ENCODE assay signal across 36 mouse cellular contexts in genomic region chr1:158388995-158389394, GRCm38 (mm10). TPM values are rescaled to one million over a fixed set of nuclear protein-coding genes. Genes with fewer than 3 reads are reported as not detected.
"Had no signal": no experiment of that assay in that cellular context is flagged by ENCODE, and none has a peak within 500 bp of the region (broad histone marks: within the 10 kb centered on the region; RNA-seq: fewer than 3 reads in every experiment).

No protein-coding gene starts in this region.

- ATAC-seq: hindbrain, embryonic 16.5 days; hindbrain, postnatal 0 days; inflammation-experienced regulatory T-cells, adult 6 months; intestine, embryonic 15.5 days; intestine, embryonic 16.5 days; intestine, postnatal 0 days had no signal

- H3K4me3 ChIP-seq: heart, embryonic 10.5 days; heart, embryonic 12.5 days; heart, embryonic 13.5 days; heart, embryonic 15.5 days; hindbrain, embryonic 10.5 days; hindbrain, embryonic 12.5 days; hindbrain, embryonic 13.5 days; hindbrain, embryonic 15.5 days; intestine, embryonic 15.5 days; kidney, embryonic 15.5 days; layer of hippocampus, adult 2 months had no signal

- H3K4me2 ChIP-seq: heart, embryonic 11.5 days; heart, embryonic 12.5 days; heart, embryonic 13.5 days; heart, embryonic 15.5 days; hindbrain, embryonic 12.5 days; hindbrain, embryonic 13.5 days; hindbrain, embryonic 14.5 days; hindbrain, embryonic 15.5 days; intestine, embryonic 15.5 days; kidney, embryonic 15.5 days had no signal

- H3K27ac ChIP-seq: heart, embryonic 10.5 days; heart, embryonic 13.5 days; heart, embryonic 15.5 days; hindbrain, embryonic 10.5 days; hindbrain, embryonic 12.5 days; hindbrain, embryonic 13.5 days; hindbrain, embryonic 14.5 days; hindbrain, embryonic 15.5 days; hindbrain, postnatal 0 days; intestine, embryonic 15.5 days; kidney, embryonic 15.5 days; kidney, postnatal 0 days; layer of hippocampus, adult 2 months had no signal

- H3K36me3 ChIP-seq: heart, embryonic 10.5 days; heart, embryonic 12.5 days; heart, embryonic 13.5 days; heart, embryonic 15.5 days; hindbrain, embryonic 10.5 days; hindbrain, embryonic 12.5 days; hindbrain, embryonic 15.5 days; intestine, embryonic 15.5 days; kidney, embryonic 15.5 days had no signal

- H3K27me3 ChIP-seq: heart, embryonic 12.5 days; heart, embryonic 13.5 days; heart, embryonic 15.5 days; hindbrain, embryonic 12.5 days; hindbrain, embryonic 13.5 days; hindbrain, embryonic 15.5 days; intestine, embryonic 15.5 days; kidney, embryonic 15.5 days had no signal

- H3K9ac ChIP-seq: heart, embryonic 12.5 days; heart, embryonic 13.5 days; heart, embryonic 15.5 days; hindbrain, embryonic 12.5 days; hindbrain, embryonic 13.5 days; hindbrain, embryonic 14.5 days; hindbrain, embryonic 15.5 days; intestine, embryonic 15.5 days; kidney, embryonic 15.5 days had no signal

- H3K4me1 ChIP-seq: heart, embryonic 10.5 days; heart, embryonic 12.5 days; heart, embryonic 13.5 days; heart, embryonic 15.5 days; intestine, embryonic 15.5 days; kidney, embryonic 15.5 days had no signal

- H3K9me3 ChIP-seq: heart, embryonic 10.5 days; heart, embryonic 12.5 days; heart, embryonic 13.5 days; heart, embryonic 15.5 days; hindbrain, embryonic 10.5 days; hindbrain, embryonic 12.5 days; hindbrain, embryonic 13.5 days; hindbrain, embryonic 15.5 days; intestine, embryonic 15.5 days; kidney, embryonic 15.5 days had no signal

- DNase-seq: heart, postnatal 10 days; heart, postnatal 14 days; heart, postnatal 36 days; heart, postnatal 4 days; kidney, adult 11 months; kidney, adult 18-20 months; kidney, adult 2 months; kidney, adult 8-10 months; kidney, adult 9 months; kidney, postnatal 10 days; kidney, postnatal 14 days; kidney, postnatal 25 days; kidney, postnatal 36 days; kidney, postnatal 4 days; layer of hippocampus, adult 9-11 months; layer of hippocampus, postnatal 36 days had no signal

RNA-seq across cellular contexts. Expression of gene Astn1, which starts 26.9 kb away (rescaled TPM):
- total RNA-seq: hematopoietic stem cell, adult 5-6 weeks had no signal
- polyA plus RNA-seq: inflammation-experienced regulatory T-cells, adult 6 months had no signal

RNA-seq across cellular contexts. Expression of gene Brinp2, which starts 32.9 kb away (rescaled TPM):
- total RNA-seq: hematopoietic stem cell, adult 5-6 weeks had no signal
- polyA plus RNA-seq: inflammation-experienced regulatory T-cells, adult 6 months had no signal
